Mouse (Mus musculus): Measurements from ENCODE around the gene Wnt10a.

Gene Wnt10a

DNA sequence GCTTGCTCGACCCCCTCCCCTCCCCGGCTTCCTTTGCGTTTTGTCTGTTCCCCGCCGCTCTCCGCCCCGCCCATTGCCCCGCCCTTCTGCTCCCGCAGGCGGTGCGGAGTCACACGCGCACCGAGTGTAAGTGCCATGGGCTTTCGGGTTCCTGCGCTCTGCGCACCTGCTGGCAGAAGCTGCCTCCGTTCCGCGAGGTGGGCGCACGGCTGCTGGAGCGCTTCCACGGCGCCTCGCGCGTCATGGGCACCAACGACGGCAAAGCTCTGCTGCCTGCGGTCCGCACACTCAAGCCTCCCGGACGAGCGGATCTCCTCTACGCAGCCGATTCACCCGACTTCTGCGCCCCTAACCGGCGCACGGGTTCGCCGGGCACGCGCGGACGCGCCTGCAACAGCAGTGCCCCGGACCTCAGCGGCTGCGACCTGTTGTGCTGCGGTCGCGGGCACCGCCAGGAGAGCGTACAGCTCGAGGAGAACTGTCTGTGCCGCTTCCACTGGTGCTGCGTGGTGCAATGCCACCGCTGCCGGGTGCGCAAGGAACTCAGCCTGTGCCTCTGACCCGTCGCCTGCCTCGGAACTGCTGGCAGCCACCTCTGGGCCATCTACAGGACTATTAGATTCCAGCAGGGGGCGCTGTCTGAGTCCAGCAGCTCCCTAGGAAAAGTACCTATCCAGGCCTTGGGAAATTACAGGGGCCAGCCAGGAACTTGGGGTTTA lies 7.1 kb upstream of the Wnt10a start:
- DNase-seq (ENCODE audit: low spot score in 2 of 2), result no peak

DNA sequence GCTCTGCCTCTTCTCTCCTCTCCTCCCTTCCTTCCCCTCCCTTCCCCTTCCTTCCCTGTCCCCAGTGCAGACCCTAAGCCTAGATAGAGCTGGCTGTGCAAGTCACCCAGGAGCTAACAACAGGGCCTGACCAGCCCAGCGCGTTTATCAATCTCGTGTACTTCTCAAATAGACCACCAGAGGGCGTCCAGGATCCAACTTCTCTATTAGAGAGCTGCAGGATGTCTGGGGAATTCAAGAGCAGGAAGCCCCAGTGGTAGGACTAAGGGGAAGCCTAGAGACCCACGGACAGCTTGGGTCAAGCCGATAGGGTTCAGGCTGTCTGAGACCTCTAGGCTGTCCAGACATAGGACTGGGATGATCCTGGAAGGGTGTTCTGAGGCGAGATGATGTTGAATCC lies 3.5 kb upstream of the Wnt10a start:
- peak; percentile 83 to 92 for DNase-seq (ENCODE audit: low spot score in 2 of 2)

DNA sequence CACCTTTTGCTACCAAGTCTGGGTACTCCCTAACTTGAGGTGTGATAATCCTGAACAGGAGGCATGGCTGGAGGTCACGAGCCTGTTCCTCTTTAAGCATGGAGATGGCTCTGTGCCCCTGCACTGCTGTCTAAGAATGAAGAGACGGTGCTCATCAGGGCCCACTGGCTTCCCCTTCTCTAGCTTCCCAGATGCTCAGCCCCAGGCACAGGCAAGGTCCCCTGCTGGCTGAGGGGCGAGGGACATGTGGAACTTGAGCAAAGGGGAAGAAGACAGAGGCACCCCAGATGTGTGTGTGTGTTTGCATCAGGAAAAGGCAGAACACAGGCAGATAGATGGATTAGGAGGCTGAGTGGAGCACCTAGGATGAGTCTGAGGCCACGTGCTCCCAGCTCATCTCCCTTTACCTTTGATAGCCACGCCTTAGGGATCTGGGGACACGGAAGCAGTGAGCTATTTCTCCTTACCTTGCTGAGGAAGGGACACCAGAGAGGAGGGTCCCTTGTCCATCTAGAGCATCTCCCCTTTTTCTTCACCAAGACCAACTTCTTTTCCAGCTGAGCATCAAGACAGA lies 2.6 kb upstream of the Wnt10a start:
- no peak for DNase-seq (ENCODE audit: low spot score in 2 of 2)

DNA sequence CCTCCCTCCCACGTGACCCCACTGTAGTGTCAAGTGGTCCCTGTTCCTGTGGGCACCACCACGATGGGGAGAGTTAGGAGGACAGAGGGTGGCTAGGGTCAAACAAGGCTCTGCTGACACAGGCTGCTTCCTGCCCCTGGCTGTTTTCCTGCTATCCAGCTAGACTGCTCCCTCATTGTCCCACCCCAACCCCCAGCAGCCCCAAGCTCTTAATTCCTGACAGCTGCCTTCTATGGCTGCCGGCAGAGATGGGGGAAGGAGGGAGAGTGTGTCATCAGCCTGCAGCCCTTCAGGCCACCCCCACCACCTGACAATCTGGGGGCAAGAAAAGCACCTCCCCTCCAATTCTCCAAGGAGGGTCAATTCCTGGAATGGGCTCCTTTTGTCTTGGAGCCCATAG lies 1.2 kb upstream of the Wnt10a start:
- DNase-seq (ENCODE audit: low spot score in 2 of 2), result no peak

DNA sequence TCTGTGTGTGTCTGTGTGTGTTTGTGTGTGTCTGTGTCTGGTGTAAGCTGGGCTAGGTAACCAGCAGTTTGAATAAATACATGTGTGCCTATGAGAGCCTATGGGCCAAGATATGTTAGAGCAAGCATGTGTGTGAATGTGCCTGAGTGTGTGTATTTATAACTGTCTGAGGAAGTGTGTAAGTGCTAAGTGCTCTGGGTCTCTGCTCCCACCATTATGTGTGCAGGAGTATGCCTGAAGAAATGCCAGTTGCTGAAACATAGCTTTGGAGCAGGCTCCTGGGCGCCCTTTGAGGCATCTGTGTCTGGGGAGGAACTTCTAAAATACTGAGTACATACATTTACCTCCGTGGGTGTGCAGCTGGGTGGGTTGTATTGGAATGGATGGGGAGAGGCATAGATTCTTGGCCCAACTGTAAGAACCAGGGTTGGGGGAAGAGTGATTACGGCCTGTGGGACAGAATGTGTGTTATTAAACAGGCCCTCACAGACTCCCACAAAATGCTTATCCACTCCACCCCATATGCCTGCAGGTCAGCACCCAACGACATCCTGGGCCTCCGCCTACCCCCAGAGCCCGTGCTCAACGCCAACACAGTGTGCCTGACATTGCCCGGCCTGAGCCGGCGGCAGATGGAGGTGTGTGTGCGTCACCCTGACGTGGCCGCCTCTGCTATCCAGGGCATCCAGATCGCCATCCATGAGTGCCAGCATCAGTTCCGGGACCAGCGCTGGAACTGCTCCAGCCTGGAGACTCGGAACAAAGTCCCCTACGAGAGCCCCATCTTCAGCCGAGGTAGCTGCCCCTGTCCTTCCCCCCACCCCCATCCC lies 1.7 kb downstream of the Wnt10a start:
- no peak for DNase-seq (ENCODE audit: low spot score in 2 of 2)

DNA sequence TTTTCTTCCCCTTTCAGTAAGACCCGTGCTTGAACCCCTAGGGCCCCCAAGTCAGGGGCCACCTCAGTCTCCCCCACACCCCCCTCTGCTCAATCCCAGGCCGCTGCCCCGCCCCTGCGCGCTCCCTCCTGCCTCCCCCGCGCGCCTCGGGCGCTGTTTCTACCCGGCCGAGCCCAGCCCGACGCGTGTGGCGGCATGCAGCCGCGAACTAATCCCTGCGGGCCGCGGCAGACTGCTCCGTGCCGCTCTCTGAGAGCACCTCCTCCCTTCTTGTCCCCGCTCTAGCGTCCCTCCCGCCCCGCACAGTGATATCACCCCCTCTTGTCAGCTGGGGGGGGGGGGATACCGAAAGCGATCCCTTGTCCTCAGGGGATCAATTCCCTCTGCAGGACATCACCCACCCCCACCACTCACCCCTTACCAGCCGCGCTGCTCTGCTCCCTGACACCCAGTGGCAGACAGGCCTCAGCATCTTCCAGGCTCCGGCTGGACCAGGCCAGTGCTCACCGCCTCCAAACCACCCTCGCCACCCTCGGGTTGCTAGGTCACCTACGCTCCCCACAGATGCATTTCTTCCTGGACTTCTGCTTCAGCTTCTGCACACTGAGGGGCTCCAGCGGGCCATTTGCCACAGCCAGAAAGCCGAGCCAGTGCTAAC lies 3.3 kb downstream of the Wnt10a start:
- DNase-seq (ENCODE audit: low spot score in 2 of 2), result no peak

DNA sequence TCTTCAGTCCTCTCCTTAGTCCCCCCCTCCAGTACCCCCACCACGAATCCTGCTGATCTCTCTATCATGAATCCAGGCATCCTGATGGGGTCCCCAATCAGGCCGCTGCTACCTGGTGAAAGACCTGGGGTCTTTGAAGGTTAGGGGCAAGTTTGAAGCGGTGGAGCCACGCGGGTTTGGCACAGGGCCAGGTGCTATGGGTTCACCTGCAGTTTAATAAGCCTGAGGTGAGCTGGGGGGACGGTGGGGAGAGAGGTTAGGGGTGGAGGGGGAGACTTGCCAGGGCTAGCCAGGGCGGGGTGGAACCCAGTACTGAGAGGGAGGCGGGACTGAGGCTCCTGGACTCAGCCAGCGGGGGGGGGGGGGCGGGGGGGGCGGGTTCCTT lies 3.8 kb downstream of the Wnt10a start:
- no peak for DNase-seq (ENCODE audit: low spot score in 2 of 2)

DNA sequence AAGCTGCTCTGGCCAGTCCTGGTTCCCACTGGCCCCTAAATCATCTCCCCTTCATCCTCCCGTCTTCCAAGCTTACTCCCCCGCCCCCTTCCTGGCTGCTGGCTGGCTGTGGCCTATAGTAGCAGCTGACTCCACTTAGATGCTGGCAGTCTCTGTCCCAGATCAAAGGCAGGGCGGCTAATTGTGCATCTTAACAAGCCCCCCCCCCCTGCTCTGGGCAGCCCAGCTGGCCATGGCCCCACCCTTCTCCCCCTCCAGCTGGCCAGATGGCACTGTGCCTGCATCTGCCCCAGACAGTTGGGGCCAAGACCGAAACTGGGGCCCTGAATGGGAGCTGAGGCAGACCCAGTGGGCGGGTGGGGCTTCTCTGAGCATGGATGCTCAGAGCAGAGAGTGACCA lies 6.1 kb downstream of the Wnt10a start:
- no peak for DNase-seq (ENCODE audit: low spot score in 2 of 2)

DNA sequence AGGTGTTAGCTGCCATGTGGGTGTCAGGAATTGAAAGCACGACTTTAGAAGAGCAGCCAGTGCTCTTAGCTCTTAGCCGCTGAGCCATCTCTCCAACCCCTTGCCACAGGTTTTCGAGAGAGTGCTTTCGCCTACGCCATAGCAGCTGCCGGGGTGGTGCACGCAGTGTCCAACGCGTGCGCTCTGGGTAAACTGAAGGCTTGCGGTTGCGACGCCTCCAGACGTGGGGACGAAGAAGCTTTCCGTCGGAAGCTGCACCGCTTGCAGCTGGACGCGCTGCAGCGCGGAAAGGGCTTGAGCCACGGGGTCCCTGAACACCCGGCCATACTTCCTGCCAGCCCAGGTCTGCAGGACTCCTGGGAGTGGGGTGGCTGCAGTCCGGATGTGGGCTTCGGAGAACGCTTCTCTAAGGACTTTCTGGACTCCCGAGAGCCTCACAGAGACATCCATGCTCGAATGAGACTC lies 9.1 kb downstream of the Wnt10a start:
- DNase-seq (ENCODE audit: low spot score in 2 of 2), result peak; percentile 62 to 66

DNA sequence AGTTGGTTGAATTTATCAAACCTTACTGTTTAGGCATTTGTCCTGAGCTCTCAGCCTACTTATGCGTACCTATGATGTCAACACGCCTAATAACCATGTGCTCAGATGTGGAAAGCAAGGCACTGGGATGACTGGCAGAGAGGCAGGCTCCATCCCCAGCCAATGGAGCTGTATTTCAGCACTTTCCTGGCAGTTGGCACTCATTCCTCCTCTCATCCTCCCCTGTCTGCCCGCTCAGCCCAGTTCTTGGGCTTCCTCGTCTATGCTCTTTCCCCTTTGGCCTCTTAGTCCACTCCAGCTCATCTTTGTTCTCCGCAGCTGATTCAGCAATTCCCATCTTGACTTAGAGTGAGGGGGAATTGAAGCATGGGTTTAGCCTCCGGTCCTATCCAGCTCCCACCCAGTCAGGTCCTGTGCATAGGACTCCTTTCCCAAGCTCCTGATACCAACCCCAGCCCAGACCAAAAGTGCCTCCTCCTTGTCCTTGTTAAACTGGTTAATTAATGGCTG lies 10.4 kb downstream of the Wnt10a start:
- DNase-seq (ENCODE audit: low spot score in 2 of 2), result no peak

DNA sequence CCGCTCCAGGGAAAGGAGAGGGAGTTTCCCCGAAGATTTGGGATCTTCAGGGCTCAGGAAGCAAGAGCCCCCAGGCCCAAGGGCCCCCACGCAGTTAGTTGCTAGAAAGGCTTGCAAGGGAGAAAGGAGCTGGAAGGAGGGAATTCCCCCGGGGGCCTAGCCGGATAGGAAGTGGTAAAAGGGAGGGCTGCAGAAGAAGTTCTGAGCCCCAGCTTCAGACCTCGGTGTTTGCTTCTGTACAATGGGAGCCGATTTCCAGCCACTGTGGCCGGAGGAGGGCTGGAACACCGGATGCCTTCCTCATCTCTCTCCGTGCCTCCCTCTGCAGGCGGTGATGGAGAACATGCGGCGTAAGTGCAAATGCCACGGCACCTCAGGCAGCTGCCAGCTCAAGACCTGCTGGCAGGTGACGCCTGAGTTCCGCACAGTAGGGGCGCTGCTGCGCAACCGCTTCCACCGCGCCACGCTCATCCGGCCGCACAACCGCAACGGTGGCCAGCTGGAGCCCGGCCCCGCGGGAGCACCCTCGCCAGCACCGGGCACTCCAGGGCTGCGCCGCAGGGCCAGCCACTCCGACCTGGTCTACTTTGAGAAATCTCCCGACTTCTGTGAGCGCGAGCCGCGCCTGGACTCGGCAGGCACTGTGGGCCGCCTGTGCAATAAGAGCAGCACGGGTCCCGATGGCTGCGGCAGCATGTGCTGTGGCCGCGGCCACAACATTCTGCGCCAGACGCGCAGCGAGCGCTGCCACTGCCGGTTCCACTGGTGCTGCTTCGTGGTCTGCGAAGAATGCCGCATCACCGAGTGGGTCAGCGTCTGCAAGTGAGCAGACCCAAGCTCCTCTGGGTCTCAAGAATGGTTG lies 11.7 kb downstream of the Wnt10a start:
- peak; percentile 77 to 78 for DNase-seq (ENCODE audit: low spot score in 2 of 2)

DNA sequence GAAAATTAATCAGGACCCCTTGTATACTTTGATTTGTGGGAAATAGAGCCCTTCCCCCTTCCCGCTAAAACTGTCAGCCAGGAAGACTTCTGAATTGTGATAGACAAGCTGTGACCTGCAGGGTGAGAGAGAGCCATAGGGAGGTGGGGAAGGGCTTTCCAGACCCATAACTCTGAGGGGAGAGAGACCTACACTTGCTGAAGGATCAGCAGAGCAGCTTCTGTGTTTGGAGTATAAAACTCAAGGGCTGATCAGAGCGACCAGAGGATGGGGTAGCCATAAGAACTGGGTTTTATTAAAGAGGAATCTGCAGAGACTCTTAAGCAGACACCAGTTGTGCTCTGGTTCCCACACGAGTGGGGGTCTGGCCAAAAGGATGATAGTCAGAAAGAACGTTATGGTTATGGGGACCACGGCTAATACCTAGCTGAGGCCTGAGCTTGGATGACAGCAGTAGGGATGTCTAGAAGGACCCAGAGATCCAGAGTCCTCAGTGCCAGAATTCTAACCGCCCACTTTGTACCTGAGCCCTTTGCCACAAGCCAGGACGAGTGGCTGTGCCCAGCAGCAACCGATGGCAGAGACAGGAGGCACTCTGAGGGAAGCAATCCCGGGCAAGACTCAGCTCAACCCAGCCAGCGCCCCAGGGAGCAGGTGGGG lies 13.0 kb downstream of the Wnt10a start:
- DNase-seq (ENCODE audit: low spot score in 2 of 2), result no peak

DNA sequence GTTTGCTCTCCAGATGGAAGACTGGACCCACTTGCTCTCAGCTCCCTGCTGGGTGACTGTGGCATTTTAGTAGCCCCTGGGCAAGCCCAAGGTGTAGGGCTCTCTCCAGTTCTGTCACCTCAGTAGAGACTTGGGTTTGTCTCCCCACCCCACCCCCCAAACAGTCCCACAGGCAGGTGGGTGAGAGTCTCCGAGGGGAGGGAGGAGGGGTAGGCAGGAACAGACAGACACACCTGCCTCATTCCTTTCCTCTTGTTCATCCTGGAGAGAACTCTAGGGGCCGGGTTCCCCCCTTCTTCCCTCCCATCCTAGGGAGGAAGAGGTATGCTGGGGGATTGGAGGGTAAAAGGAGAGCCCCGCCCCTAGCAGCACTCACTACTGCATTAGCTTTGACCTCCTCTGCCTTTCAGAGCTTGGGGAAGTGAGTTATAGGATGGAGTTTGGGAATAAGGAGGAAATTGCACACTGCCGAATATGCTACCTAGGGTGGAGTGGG lies 14.1 kb downstream of the Wnt10a start:
- DNase-seq (ENCODE audit: low spot score in 2 of 2), result no peak

DNA sequence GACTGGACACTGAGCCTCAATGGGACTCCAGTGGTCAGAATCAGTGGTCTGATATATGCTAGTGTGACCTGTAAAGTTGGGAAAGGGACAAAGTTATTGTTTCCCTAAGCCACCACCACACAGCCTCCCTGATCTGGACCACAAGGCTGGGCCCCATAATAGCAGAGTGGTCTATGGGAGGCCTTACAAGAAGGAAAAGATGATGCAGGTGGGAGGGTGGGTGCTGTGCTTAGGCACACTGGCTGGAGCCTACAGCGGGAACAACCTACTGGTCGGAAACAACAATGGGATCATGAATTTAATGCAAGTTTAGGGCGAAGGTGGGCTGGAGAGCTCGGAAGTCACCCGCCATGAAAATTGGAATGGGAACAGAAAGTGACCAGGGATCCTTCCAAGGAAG lies 14.5 kb downstream of the Wnt10a start:
- no peak for DNase-seq (ENCODE audit: low spot score in 2 of 2)

DNA sequence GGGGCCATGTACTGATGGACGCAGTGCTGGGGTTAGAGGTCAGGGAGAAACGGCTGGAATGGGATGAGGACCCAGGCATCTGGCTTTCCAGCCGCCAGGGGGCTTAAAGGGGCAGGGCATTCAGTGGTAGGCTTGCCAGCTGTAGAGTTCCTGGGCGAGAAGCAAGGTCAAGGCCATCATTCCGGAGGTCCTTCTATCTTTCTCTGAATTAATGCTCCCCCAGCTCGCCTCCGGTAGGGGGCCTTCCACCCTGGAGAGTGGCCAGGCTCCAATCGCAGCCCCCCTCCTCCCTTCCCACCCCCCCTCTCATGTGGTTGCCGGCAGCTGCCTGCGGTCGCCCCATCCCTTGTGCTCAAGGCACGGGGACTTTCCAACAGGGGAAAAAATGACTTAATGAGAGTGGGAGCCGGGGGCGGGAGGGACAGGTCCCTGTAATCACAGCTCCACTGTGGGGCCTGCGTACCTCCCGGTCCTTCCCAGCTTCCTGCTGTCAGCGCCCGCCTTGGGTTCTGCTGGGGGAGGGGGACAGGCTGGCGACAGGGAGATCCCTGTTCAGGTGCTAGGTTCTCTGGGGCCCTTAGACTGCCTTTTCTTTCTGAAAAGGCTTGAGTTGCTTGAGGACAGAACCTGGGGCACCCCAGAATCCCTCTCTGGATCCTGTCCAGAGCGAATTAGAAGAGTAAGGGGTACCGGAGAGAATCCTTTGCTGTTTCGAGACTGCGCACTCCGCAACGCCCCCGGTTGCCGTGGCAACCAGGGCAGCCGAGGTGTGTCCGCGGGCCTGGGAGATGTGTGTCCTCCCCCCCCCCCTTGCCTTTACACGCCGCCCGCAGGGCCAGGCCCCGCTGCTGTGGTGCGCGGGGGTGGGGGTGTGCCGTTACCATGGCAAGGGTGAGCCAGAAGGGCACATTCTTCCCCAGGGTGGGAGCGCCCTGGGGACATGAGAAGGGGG lies 15.3 kb downstream of the Wnt10a start:
- peak in 1 of 2 experiments; percentile 70 for DNase-seq (ENCODE audit: low spot score in 2 of 2)

DNA sequence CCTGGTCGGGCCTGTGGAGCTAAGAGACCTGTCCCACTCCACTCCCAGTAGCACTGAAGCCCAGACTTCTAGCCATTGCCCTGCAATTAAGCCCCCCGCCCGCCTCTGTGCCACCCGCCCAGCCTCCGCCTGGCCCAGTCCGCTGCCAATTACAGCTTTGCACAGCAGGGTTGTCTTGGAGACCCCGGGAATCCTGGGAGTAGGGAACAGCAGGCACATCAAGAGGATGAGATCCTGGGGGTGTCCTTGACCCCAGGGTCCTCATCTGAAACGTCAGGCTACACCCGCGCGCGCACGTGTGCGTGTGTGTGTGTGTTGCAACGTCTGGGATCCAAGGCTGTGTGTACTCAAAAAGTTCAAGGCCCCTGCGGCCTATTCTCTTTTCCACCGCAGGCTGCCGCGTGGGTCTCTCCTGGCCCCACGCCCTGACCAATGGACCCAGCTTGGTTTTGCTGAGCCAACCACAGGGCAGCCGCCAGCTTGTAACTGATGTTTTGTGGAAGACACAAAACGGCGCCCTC lies 16.3 kb downstream of the Wnt10a start:
- DNase-seq (ENCODE audit: low spot score in 2 of 2), result no peak

DNA sequence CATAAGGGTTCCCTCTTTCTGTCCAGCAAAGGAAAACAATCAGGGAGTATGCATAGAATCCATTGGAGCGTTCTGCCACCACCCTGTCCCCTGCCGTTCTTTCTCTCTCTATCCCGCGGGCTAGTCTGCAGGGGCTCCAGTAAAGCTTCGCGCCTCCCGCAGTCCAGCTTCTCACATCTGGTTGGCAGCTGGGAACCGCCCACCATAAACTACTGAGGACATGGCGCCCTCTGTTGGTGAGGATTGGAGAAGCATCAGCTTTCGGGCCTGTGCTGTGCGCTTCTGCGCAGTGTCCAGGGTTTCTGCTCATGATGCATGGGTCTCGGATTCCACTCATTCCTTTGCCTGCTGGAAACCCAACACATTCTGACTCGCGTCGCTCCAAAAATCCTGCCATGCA lies 16.8 kb downstream of the Wnt10a start:
- DNase-seq (ENCODE audit: low spot score in 2 of 2), result peak; percentile 92 to 95

DNA sequence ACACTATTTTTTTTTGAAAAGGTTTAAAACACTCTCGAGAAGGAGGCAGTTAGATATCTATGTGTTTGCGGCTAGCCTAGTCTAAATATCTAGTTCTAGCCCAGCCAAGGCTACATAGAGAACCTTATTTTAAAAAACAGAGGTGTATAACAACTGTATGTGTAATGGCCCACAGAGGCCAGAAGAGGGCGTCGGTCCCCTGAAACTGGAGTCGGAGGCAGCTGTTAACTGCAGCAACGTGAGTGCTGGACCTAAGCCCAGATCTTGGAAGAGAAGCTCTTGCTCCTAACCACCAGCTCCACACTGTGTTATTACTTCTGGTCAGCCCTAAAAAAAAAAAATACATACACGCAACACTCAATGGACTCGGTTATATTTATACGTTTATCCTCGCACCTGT lies 17.7 kb downstream of the Wnt10a start:
- no peak for DNase-seq (ENCODE audit: low spot score in 2 of 2)

Measured in frontal cortex, postnatal 36 days (tissue).